In the genomic region with DNA sequence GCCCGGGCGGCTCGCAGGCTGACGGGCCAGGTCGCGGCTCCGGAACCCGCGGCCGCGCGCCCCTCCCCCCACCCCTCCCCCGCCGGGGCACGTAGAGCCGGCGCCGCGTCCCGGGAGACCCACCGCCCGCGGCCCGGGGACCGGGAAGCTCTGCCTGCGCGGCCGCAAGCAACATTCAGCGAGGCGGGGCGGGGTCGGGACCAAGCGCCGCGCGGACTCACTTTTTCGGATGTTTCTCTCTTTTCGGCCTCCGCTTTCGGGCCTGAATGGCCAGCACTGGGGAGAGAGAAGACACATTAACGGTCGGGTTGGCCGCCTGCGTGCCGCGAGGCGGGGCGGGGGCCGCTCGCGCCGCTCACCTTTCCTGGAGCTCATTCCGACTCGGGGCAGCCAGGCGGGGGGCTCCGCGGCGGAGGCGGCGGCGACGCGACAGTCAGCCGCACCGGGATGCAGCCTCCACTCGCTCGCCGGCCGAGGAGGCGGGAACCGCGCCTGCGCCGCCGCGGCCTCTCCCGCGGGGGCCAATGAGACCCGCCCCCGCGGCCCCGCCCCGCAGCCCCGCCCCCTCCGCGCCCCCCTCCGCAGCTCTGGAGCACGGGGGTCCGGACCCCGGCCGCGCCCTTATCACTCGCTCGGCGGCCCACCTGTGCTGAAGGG, we compare ENCODE assay signal across 8 mouse cellular contexts. TPM values are rescaled to one million over a fixed set of nuclear protein-coding genes. Genes with fewer than 3 reads are reported as not detected.
A peak's percentile ranks its signal among the peaks of the same experiment; 100 is the strongest.
DNase-seq lines count a peak whose midpoint lies in the region; ATAC-seq and TF ChIP-seq lines count a peak whose summit lies in the region.

No protein-coding gene starts in this region.

- intact Hi-C loops in left cerebral cortex, postnatal 14 days (cut with DNase I), result no loop called here

- 0 out of 2 replicates have a peak, but pooled peaks cover 2% of the 10 kb centered on the region for H3K4me1 ChIP-seq in hindbrain, postnatal 0 days (ENCODE audit: insufficient read depth, low read length)

- ATAC-seq in hindbrain, postnatal 0 days, result peak; percentile 89
- no peak for ATAC-seq in megakaryocyte-erythroid progenitor cell, adult 5-6 weeks (replicated peaks; ENCODE audit: low FRiP score, low TSS enrichment, poor library complexity, severe bottlenecking)

- H3K36me3 ChIP-seq in hindbrain, postnatal 0 days (ENCODE audit: insufficient read depth, low read length), result no peaks in the 10 kb centered on the region

- H3K9ac ChIP-seq in hindbrain, postnatal 0 days (replicated peaks; ENCODE audit: low read length), result peak overlapping the region; percentile 83

- TF ChIP-seq CTCF in hindbrain, postnatal 0 days (IDR thresholded peaks at IDR 0.05; ENCODE audit: low read depth), result no peak

- peak overlapping the region; percentile 93 for H3K27ac ChIP-seq in hindbrain, postnatal 0 days

- peak overlapping the region; percentile 91 for H3K4me3 ChIP-seq in hindbrain, postnatal 0 days (ENCODE audit: low read length)

- DNase-seq in adipocyte (ENCODE audit: low spot score), result peak; percentile 55
- DNase-seq in cerebellum, postnatal 36 days, result peak; percentile 63 to 73
- DNase-seq in gastrocnemius, adult 8-10 months (ENCODE audit: low spot score in 2 of 2), result peak; percentile 6 to 33
- DNase-seq in hindbrain, postnatal 0 days (ENCODE audit: low spot score), result peak; percentile 88
- peak; percentile 29 to 72 for DNase-seq in left cerebral cortex, postnatal 14 days (ENCODE audit: low spot score in 2 of 2)
- DNase-seq in mesoderm, embryonic 11.5 days (ENCODE audit: low read depth, low spot score), result peak; percentile 74
- DNase-seq in right cerebral cortex, postnatal 36 days (ENCODE audit: low spot score in 2 of 2), result peak; percentile 39 to 56

- peak overlapping the region; percentile 90 for H3K4me2 ChIP-seq in hindbrain, postnatal 0 days (ENCODE audit: low read depth, low read length)

- no peaks in the 10 kb centered on the region for H3K27me3 ChIP-seq in hindbrain, postnatal 0 days (ENCODE audit: insufficient read depth, low read length)

- WGBS in hindbrain, postnatal 0 days, result 5% methylated on average over 33 of the region's 95 CpGs

- no peaks in the 10 kb centered on the region for H3K9me3 ChIP-seq in hindbrain, postnatal 0 days (ENCODE audit: low read length)

RNA-seq across cellular contexts. Expression of gene Srpk2, which starts 8.8 kb away (rescaled TPM):
- total RNA-seq in gastrocnemius, adult 8-10 months (2022), result 10 to 100 TPM; 26.2 to 32.1 (median 28.7) TPM
- 55.0 and 62.2 TPM in 2 replicates for total RNA-seq in hindbrain, postnatal 0 days (2014; rRNA removed)
- polyA plus RNA-seq in hindbrain, postnatal 0 days (2015; fragmentation: Nextera tagmentation; extraction: Ambion mirVana), result 150 TPM in 2 replicates
- 100 to 1,000 TPM; 182 to 186 TPM for total RNA-seq in left cerebral cortex, postnatal 14 days (2021)
- 14.0 and 18.2 TPM in 2 replicates for total RNA-seq in megakaryocyte-erythroid progenitor cell, adult 5-6 weeks (2014; fragmentation: Nextera tagmentation)
- 15.2 and 20.5 TPM in 2 replicates for total RNA-seq in megakaryocyte-erythroid progenitor cell, adult 5-6 weeks (2017)

Comparison
In these comparisons a context has a peak if more than half of its experiments do, and no peak if none do; other contexts are left out.
1. DNase-seq: peak in every context shown above with its lines; median percentile 88 in hindbrain, postnatal 0 days; 74 in mesoderm, embryonic 11.5 days; 68 in cerebellum, postnatal 36 days; 55 in adipocyte; 50 in left cerebral cortex, postnatal 14 days; 48 in right cerebral cortex, postnatal 36 days; 20 in gastrocnemius, adult 8-10 months.